Mouse (Mus musculus): Measurements from ENCODE around the gene Plaur. TPM values are rescaled to one million over a fixed set of nuclear protein-coding genes. Genes with fewer than 3 reads are reported as not detected.

Gene Plaur
- total RNA-seq, 1 experiment, result 118 TPM

GRCm38 (mm10) chr7:24473913-24474529, 11.7 kb downstream of the Plaur start:
- Histone ChIP-seq H3K27ac (ENCODE audit: insufficient read depth, low read depth, low read length, poor library complexity, severe bottlenecking) (no peak overlapping the region), H3K9me3 (ENCODE audit: control insufficient read depth, insufficient read depth, low read depth, low read length) (no peaks in the 10 kb centered on the region), H3K4me3 (ENCODE audit: insufficient read depth in 1 of 2, low read depth in 1 of 2, low read length in 2 of 2, poor library complexity in 1 of 2, severe bottlenecking in 1 of 2) (no peak overlapping the region), H3K36me3 (ENCODE audit: control insufficient read depth, insufficient read depth, low read length, poor library complexity, severe bottlenecking) (peaks cover 14% of the 10 kb centered on the region), H3K4me1 (ENCODE audit: control insufficient read depth in 2 of 2, insufficient read depth in 2 of 2, low read length in 2 of 2, poor library complexity in 1 of 2) (peaks cover 0 to 4% of the 10 kb centered on the region in 2 experiments; a peak in 1 of 4 replicates), H3K9ac (ENCODE audit: insufficient read depth, low read depth, low read length, poor library complexity, severe bottlenecking) (no peak overlapping the region)
- in situ Hi-C loops (cut with MboI; ENCODE audit: low sequenced_read_pairs in 2 of 2, unreplicated experiment in 2 of 2), result no loop called here
- TF ChIP-seq HCFC1 (IDR thresholded peaks at IDR 0.05; ENCODE audit: borderline replicate concordance, insufficient read depth, low read length), result no peak
- no peak for TF ChIP-seq MAFK (IDR thresholded peaks at IDR 0.05; ENCODE audit: insufficient read depth, low read depth, low read length)
- peak; percentile 92 for TF ChIP-seq ZNF384 (IDR thresholded peaks at IDR 0.05; ENCODE audit: low read depth, low read length)
- TF ChIP-seq ZC3H11A (IDR thresholded peaks at IDR 0.05; ENCODE audit: borderline replicate concordance, low read depth, low read length), result 0 out of 2 replicates have a peak, but pooled peaks have one; percentile 15
- TF ChIP-seq CHD2 (IDR thresholded peaks at IDR 0.05; ENCODE audit: low read depth, low read length), result no peak
- DNase-seq (ENCODE audit: low read depth, low spot score), result no peak

DNA sequence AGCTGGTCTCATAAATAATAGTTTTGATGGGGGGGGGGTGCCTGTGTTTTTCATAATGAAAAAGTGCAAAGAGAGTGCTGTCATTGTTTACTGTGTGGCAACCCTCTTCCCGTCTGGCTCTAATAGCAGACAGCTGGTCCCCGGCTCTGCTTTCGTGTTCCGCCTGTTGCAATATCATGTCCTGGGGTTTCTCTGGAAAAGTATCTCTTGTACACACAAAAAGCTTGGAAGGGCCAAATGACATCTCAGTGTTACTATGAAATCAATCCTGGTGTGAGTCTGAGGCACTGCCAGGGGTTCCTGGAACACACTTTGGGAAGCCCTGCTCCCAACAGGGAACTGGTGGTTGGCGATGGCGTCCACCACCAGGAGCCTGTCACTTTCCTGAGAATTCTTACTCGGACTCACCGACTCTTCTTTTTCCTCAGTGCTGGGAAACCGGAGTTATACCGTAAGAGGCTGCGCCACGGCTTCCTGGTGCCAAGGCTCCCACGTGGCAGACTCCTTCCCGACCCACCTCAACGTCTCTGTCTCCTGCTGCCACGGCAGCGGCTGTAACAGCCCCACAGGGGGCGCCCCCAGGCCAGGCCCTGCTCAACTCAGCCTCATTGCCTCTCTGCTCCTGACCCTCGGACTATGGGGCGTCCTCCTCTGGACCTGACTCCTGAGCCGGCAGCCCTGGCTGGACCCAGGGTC, 12.7 kb downstream of the Plaur start:
- DNase-seq (ENCODE audit: low read depth, low spot score), result no peak
- peaks cover 13% of the 10 kb centered on the region for H3K36me3 ChIP-seq (ENCODE audit: control insufficient read depth, insufficient read depth, low read length, poor library complexity, severe bottlenecking)
- no peak overlapping the region for H3K27ac ChIP-seq (ENCODE audit: insufficient read depth, low read depth, low read length, poor library complexity, severe bottlenecking)
- no peak for TF ChIP-seq HCFC1 (IDR thresholded peaks at IDR 0.05; ENCODE audit: borderline replicate concordance, insufficient read depth, low read length)
- TF ChIP-seq ZC3H11A (IDR thresholded peaks at IDR 0.05; ENCODE audit: borderline replicate concordance, low read depth, low read length), result no peak
- no peak for TF ChIP-seq MAFK (IDR thresholded peaks at IDR 0.05; ENCODE audit: insufficient read depth, low read depth, low read length)
- no peak for TF ChIP-seq CHD2 (IDR thresholded peaks at IDR 0.05; ENCODE audit: low read depth, low read length)
- TF ChIP-seq ZNF384 (IDR thresholded peaks at IDR 0.05; ENCODE audit: low read depth, low read length), result no peak
- no peaks in the 10 kb centered on the region for H3K9me3 ChIP-seq (ENCODE audit: control insufficient read depth, insufficient read depth, low read depth, low read length)
- H3K4me3 ChIP-seq (ENCODE audit: insufficient read depth in 1 of 2, low read depth in 1 of 2, low read length in 2 of 2, poor library complexity in 1 of 2, severe bottlenecking in 1 of 2), result no peak overlapping the region
- peaks cover 0 to 4% of the 10 kb centered on the region in 2 experiments; a peak in 1 of 4 replicates for H3K4me1 ChIP-seq (ENCODE audit: control insufficient read depth in 2 of 2, insufficient read depth in 2 of 2, low read length in 2 of 2, poor library complexity in 1 of 2)
- in situ Hi-C loops (cut with MboI; ENCODE audit: low sequenced_read_pairs in 2 of 2, unreplicated experiment in 2 of 2), result no loop called here
- H3K9ac ChIP-seq (ENCODE audit: insufficient read depth, low read depth, low read length, poor library complexity, severe bottlenecking), result no peak overlapping the region

GRCm38 (mm10) chr7:24476338-24476737, 14.1 kb downstream of the Plaur start:
- DNase-seq (ENCODE audit: low read depth, low spot score), result no peak
- Histone ChIP-seq H3K27ac (ENCODE audit: insufficient read depth, low read depth, low read length, poor library complexity, severe bottlenecking) (no peak overlapping the region), H3K36me3 (ENCODE audit: control insufficient read depth, insufficient read depth, low read length, poor library complexity, severe bottlenecking) (peaks cover 11% of the 10 kb centered on the region), H3K4me3 (ENCODE audit: insufficient read depth in 1 of 2, low read depth in 1 of 2, low read length in 2 of 2, poor library complexity in 1 of 2, severe bottlenecking in 1 of 2) (no peak overlapping the region), H3K9ac (ENCODE audit: insufficient read depth, low read depth, low read length, poor library complexity, severe bottlenecking) (no peak overlapping the region), H3K9me3 (ENCODE audit: control insufficient read depth, insufficient read depth, low read depth, low read length) (no peaks in the 10 kb centered on the region), H3K4me1 (ENCODE audit: control insufficient read depth in 2 of 2, insufficient read depth in 2 of 2, low read length in 2 of 2, poor library complexity in 1 of 2) (peaks cover 0 to 4% of the 10 kb centered on the region in 2 experiments; a peak in 1 of 4 replicates)
- TF ChIP-seq ZC3H11A (IDR thresholded peaks at IDR 0.05; ENCODE audit: borderline replicate concordance, low read depth, low read length) (no peak), MAFK (IDR thresholded peaks at IDR 0.05; ENCODE audit: insufficient read depth, low read depth, low read length) (peak; percentile 52)
- in situ Hi-C loops (cut with MboI; ENCODE audit: low sequenced_read_pairs in 2 of 2, unreplicated experiment in 2 of 2), result no loop called here

DNA sequence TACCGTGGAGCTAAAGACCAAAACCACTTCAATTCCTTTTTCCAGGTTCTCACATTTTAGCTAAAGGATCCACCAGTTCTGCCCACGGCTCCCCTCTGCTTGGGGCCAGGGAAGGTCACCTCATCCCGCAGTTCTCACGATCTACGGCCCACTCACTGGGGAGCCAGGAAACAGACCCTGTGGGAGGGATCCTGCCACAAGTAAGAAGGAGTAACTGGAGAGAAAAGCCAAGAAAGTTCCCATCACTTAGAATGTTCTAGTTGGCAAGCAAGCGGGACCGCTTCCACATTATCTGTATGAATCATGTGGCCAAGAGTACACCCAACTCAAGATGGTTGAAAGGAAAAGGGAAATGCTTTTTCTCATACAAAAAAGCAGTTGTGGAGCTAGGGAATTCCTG, 14.6 kb downstream of the Plaur start:
- DNase-seq (ENCODE audit: low read depth, low spot score), result no peak
- H3K4me1 ChIP-seq (ENCODE audit: control insufficient read depth in 2 of 2, insufficient read depth in 2 of 2, low read length in 2 of 2, poor library complexity in 1 of 2), result 0 out of 4 replicates have a peak, but pooled peaks cover 0 to 2% of the 10 kb centered on the region in 2 experiments
- H3K9me3 ChIP-seq (ENCODE audit: control insufficient read depth, insufficient read depth, low read depth, low read length), result no peaks in the 10 kb centered on the region
- H3K27ac ChIP-seq (ENCODE audit: insufficient read depth, low read depth, low read length, poor library complexity, severe bottlenecking), result no peak overlapping the region
- TF ChIP-seq CHD2 (IDR thresholded peaks at IDR 0.05; ENCODE audit: low read depth, low read length) (no peak), ZNF384 (IDR thresholded peaks at IDR 0.05; ENCODE audit: low read depth, low read length) (no peak), MAFK (IDR thresholded peaks at IDR 0.05; ENCODE audit: insufficient read depth, low read depth, low read length) (no peak), ZC3H11A (IDR thresholded peaks at IDR 0.05; ENCODE audit: borderline replicate concordance, low read depth, low read length) (no peak), HCFC1 (IDR thresholded peaks at IDR 0.05; ENCODE audit: borderline replicate concordance, insufficient read depth, low read length) (no peak)
- H3K4me3 ChIP-seq (ENCODE audit: insufficient read depth in 1 of 2, low read depth in 1 of 2, low read length in 2 of 2, poor library complexity in 1 of 2, severe bottlenecking in 1 of 2), result no peak overlapping the region
- in situ Hi-C loops (cut with MboI; ENCODE audit: low sequenced_read_pairs in 2 of 2, unreplicated experiment in 2 of 2), result no loop called here
- H3K9ac ChIP-seq (ENCODE audit: insufficient read depth, low read depth, low read length, poor library complexity, severe bottlenecking), result no peak overlapping the region
- H3K36me3 ChIP-seq (ENCODE audit: control insufficient read depth, insufficient read depth, low read length, poor library complexity, severe bottlenecking), result peaks cover 11% of the 10 kb centered on the region

Data from ES-E14 (cell line).